17 mouse cellular contexts compared by ENCODE assay signal in genomic region chr10:60290739-60291110, GRCm38 (mm10). TPM values are rescaled to one million over a fixed set of nuclear protein-coding genes. Genes with fewer than 3 reads are reported as not detected.
DNase-seq lines count a peak whose midpoint lies in the region; ATAC-seq and TF ChIP-seq lines count a peak whose summit lies in the region.
"Had no signal": no experiment of that assay in that cellular context is flagged by ENCODE, and none has a peak within 500 bp of the region (broad histone marks: within the 10 kb centered on the region; RNA-seq: fewer than 3 reads in every experiment).

No protein-coding gene starts in this region.

- H3K79me2 ChIP-seq in MEL (ENCODE audit: control insufficient read depth, insufficient read depth, low read length, poor library complexity), result peaks cover 44% of the 10 kb centered on the region

- no peaks in the 10 kb centered on the region for H3K9me3 ChIP-seq in kidney, embryonic 15.5 days (replicated peaks)
- no peaks in the 10 kb centered on the region for H3K9me3 ChIP-seq in MEL (replicated peaks; ENCODE audit: insufficient read depth, low read length)
- no peaks in the 10 kb centered on the region for H3K9me3 ChIP-seq in liver, embryonic 16.5 days (replicated peaks; ENCODE audit: control insufficient read depth, low read length)
- H3K9me3 ChIP-seq: embryonic facial prominence, embryonic 12.5 days; forebrain, embryonic 10.5 days; heart, embryonic 15.5 days; hindbrain, embryonic 12.5 days had no signal

- no peak for TF ChIP-seq POLR2A in MEL (IDR thresholded peaks at IDR 0.05; ENCODE audit: control insufficient read depth in 1 of 2, insufficient read depth in 1 of 2, low read depth in 1 of 2, low read length in 2 of 2, poor library complexity in 1 of 2)
- TF ChIP-seq POLR2A in bone marrow macrophage, adult 2 months (IDR thresholded peaks at IDR 0.05; ENCODE audit: borderline replicate concordance, low read depth, low read length), result no peak

- no peak for TF ChIP-seq CTCF in MEL (IDR thresholded peaks at IDR 0.05 in 2 of 3, conservative IDR thresholded peaks at IDR 0.05 in 1 of 3; ENCODE audit: control insufficient read depth in 1 of 3, insufficient read depth in 1 of 3, low read depth in 2 of 3, low read length in 3 of 3, poor library complexity in 1 of 3, severe bottlenecking in 1 of 3)
- no peak for TF ChIP-seq CTCF in bone marrow macrophage, adult 2 months (IDR thresholded peaks at IDR 0.05; ENCODE audit: low read depth, low read length)

- peaks cover 36% of the 10 kb centered on the region for H3K36me3 ChIP-seq in kidney, embryonic 15.5 days
- peaks cover 3 to 41% of the 10 kb centered on the region in 2 experiments; a peak in 3 of 4 replicates for H3K36me3 ChIP-seq in MEL (ENCODE audit: control insufficient read depth in 1 of 2, insufficient read depth in 2 of 2, low read length in 2 of 2)
- peaks cover 27% of the 10 kb centered on the region for H3K36me3 ChIP-seq in liver, embryonic 16.5 days (ENCODE audit: control insufficient read depth, insufficient read depth)

- no peak for TF ChIP-seq RAD21 in MEL (IDR thresholded peaks at IDR 0.05; ENCODE audit: low read depth, low read length)

- whole genome bisulfite sequencing in kidney, embryonic 15.5 days, result 75% methylated on average over 8 of the region's 8 CpGs
- WGBS in liver, embryonic 16.5 days (ENCODE audit: insufficient replicate concordance), result 54% methylated on average over 8 of the region's 8 CpGs

- H3K4me3 ChIP-seq in kidney, embryonic 15.5 days (replicated peaks), result no peak overlapping the region
- no peak overlapping the region for H3K4me3 ChIP-seq in MEL (ENCODE audit: control insufficient read depth in 1 of 2, insufficient read depth in 1 of 2, low read depth in 2 of 2, low read length in 2 of 2)
- no peak overlapping the region for H3K4me3 ChIP-seq in bone marrow macrophage, adult 2 months (ENCODE audit: insufficient read depth, low read length)
- no peak overlapping the region for H3K4me3 ChIP-seq in liver, embryonic 16.5 days (ENCODE audit: low read depth, low read length)
- H3K4me3 ChIP-seq: embryonic facial prominence, embryonic 12.5 days; forebrain, embryonic 10.5 days; heart, embryonic 15.5 days; hindbrain, embryonic 12.5 days had no signal

- no peak for TF ChIP-seq EP300 in MEL (IDR thresholded peaks at IDR 0.05; ENCODE audit: low read depth in 1 of 2, low read length in 2 of 2)

- H3K4me1 ChIP-seq in kidney, embryonic 15.5 days, result peaks cover 45% of the 10 kb centered on the region
- H3K4me1 ChIP-seq in MEL (ENCODE audit: control insufficient read depth in 1 of 2, insufficient read depth in 2 of 2, low read length in 2 of 2), result peaks cover 16 to 54% of the 10 kb centered on the region in 2 experiments
- H3K4me1 ChIP-seq in bone marrow macrophage, adult 2 months (ENCODE audit: control insufficient read depth, insufficient read depth, low read length), result peaks cover 45% of the 10 kb centered on the region
- H3K4me1 ChIP-seq in liver, embryonic 16.5 days (ENCODE audit: control insufficient read depth, low read depth, low read length), result peaks cover 32% of the 10 kb centered on the region

- H3K9ac ChIP-seq in kidney, embryonic 15.5 days, result no peak overlapping the region
- no peak overlapping the region for H3K9ac ChIP-seq in MEL (ENCODE audit: control insufficient read depth, low read depth, low read length, poor library complexity, severe bottlenecking)
- H3K9ac ChIP-seq in liver, embryonic 16.5 days (ENCODE audit: low read depth, low read length), result no peak overlapping the region
- H3K9ac ChIP-seq: embryonic facial prominence, embryonic 12.5 days; hindbrain, embryonic 12.5 days had no signal

- no peak overlapping the region for H3K4me2 ChIP-seq in kidney, embryonic 15.5 days
- 0 out of 2 replicates have a peak overlapping the region, but pooled peaks have one; percentile 15 for H3K4me2 ChIP-seq in liver, embryonic 16.5 days (ENCODE audit: low read depth, low read length)
- H3K4me2 ChIP-seq: embryonic facial prominence, embryonic 12.5 days; heart, embryonic 15.5 days; hindbrain, embryonic 12.5 days had no signal

- H3K27ac ChIP-seq in kidney, embryonic 15.5 days, result peak overlapping the region; percentile 7; the same call in 1 of the 2 replicates
- peak overlapping the region; percentile 27; the same call in 1 of the 2 replicates for H3K27ac ChIP-seq in MEL (ENCODE audit: control insufficient read depth, low read depth, low read length)
- H3K27ac ChIP-seq in bone marrow macrophage, adult 2 months (ENCODE audit: insufficient read depth, low read depth, low read length), result peak overlapping the region; percentile 26
- H3K27ac ChIP-seq in liver, embryonic 16.5 days (ENCODE audit: low read length), result no peak overlapping the region
- H3K27ac ChIP-seq: embryonic facial prominence, embryonic 12.5 days; hindbrain, embryonic 12.5 days had no signal

- H3K27me3 ChIP-seq in kidney, embryonic 15.5 days, result no peaks in the 10 kb centered on the region
- H3K27me3 ChIP-seq in MEL (ENCODE audit: control insufficient read depth in 1 of 2, insufficient read depth in 2 of 2, low read length in 2 of 2), result no peaks in the 10 kb centered on the region
- H3K27me3 ChIP-seq in liver, embryonic 16.5 days (ENCODE audit: control insufficient read depth, insufficient read depth, low read depth, low read length), result no peaks in the 10 kb centered on the region
- H3K27me3 ChIP-seq: embryonic facial prominence, embryonic 12.5 days; heart, embryonic 15.5 days; hindbrain, embryonic 12.5 days had no signal

- intact Hi-C loops in left cerebral cortex, postnatal 10 days (cut with DNase I), result no loop called here

- no peak for DNase-seq in kidney, adult 9 months
- DNase-seq in MEL (ENCODE audit: low read depth, low spot score), result no peak
- DNase-seq in left cerebral cortex, postnatal 10 days (ENCODE audit: extremely low spot score in 1 of 2, low spot score in 2 of 2), result no peak
- no peak for DNase-seq in frontal cortex, adult 2 months (ENCODE audit: extremely low spot score in 1 of 2, low spot score in 1 of 2)
- DNase-seq: adrenal gland, postnatal 25 days; cerebellum, postnatal 36 days; kidney, adult 8-10 months; right cerebral cortex, postnatal 25 days had no signal

- peak; percentile 55 for ATAC-seq in kidney, embryonic 15.5 days (replicated peaks; ENCODE audit: low FRiP score)
- ATAC-seq in liver, embryonic 16.5 days (ENCODE audit: low read depth), result no peak
- ATAC-seq in megakaryocyte progenitor cell, adult 5-6 weeks (replicated peaks; ENCODE audit: poor library complexity), result no peak
- ATAC-seq: midbrain, embryonic 16.5 days had no signal

TF ChIP-seq in MEL, 35 proteins besides CTCF, POLR2A, EP300 and RAD21:
- TF ChIP-seq MYB (IDR thresholded peaks at IDR 0.05; ENCODE audit: low read depth, low read length) (no peak), SMC3 (IDR thresholded peaks at IDR 0.05; ENCODE audit: low read depth, low read length) (no peak), CHD2 (IDR thresholded peaks at IDR 0.05; ENCODE audit: low read length) (no peak)

RNA-seq across cellular contexts. Expression of gene Psap, which starts 13.3 kb away (rescaled TPM):
- polyA plus RNA-seq in kidney, embryonic 15.5 days (2015; fragmentation: Nextera tagmentation; extraction: Ambion mirVana), result 132 and 162 TPM in 2 replicates
- total RNA-seq in MEL (2012; rRNA removed), result 102 and 106 TPM in 2 replicates
- polyA plus RNA-seq in MEL (2012; ENCODE audit: insufficient read depth in 1 of 2, insufficient read length in 2 of 2, low read depth in 1 of 2, low replicate concordance in 2 of 2, missing spikeins in 1 of 2), result 100 to 1,000 TPM in 1 of 2 experiments, 10 to 100 TPM in 1; 56.8 to 153 TPM
- 4,392 and 4,568 TPM in 2 replicates for polyA plus RNA-seq in bone marrow macrophage, adult 2 months (2012; ENCODE audit: insufficient read depth, insufficient read length, missing spikeins)
- polyA plus RNA-seq in liver, embryonic 16.5 days (2015; fragmentation: Nextera tagmentation; extraction: Ambion mirVana), result 82.2 and 83.5 TPM in 2 replicates
- 1,000 to 10,000 TPM; 1,196 to 1,248 TPM for total RNA-seq in left cerebral cortex, postnatal 10 days (2021)
- polyA plus RNA-seq in frontal cortex, adult 2 months (2012; rRNA removed), result 1,752 and 1,773 TPM in 2 replicates
- total RNA-seq in megakaryocyte progenitor cell, adult 5-6 weeks (2015), result 173 and 221 TPM in 2 replicates
- total RNA-seq in megakaryocyte progenitor cell, adult 5-6 weeks (2017), result 222 and 258 TPM in 2 replicates

RNA-seq across cellular contexts. Expression of gene Vsir, which starts 55.9 kb away (rescaled TPM):
- 3.9 and 4.2 TPM in 2 replicates for polyA plus RNA-seq in kidney, embryonic 15.5 days (2015; fragmentation: Nextera tagmentation; extraction: Ambion mirVana)
- total RNA-seq in MEL (2012; rRNA removed), result 4.9 and 11.2 TPM in 2 replicates
- polyA plus RNA-seq in MEL (2012; ENCODE audit: insufficient read depth in 1 of 2, insufficient read length in 2 of 2, low read depth in 1 of 2, low replicate concordance in 2 of 2, missing spikeins in 1 of 2), result 10 to 100 TPM in 1 of 2 experiments, not detected in 1; 10.6 TPM
- polyA plus RNA-seq in bone marrow macrophage, adult 2 months (2012; ENCODE audit: insufficient read depth, insufficient read length, missing spikeins), result 536 and 666 TPM in 2 replicates
- polyA plus RNA-seq in liver, embryonic 16.5 days (2015; fragmentation: Nextera tagmentation; extraction: Ambion mirVana), result 11.9 and 12.4 TPM in 2 replicates
- 10 to 100 TPM; 18.8 to 20.7 TPM for total RNA-seq in left cerebral cortex, postnatal 10 days (2021)
- polyA plus RNA-seq in frontal cortex, adult 2 months (2012; rRNA removed), result 24.3 and 33.1 TPM in 2 replicates
- total RNA-seq in megakaryocyte progenitor cell, adult 5-6 weeks (2015), result 43.4 and 55.3 TPM in 2 replicates
- total RNA-seq in megakaryocyte progenitor cell, adult 5-6 weeks (2017), result 119 and 123 TPM in 2 replicates

Comparison
In these comparisons a context has a peak if more than half of its experiments do, and no peak if none do; other contexts are left out.
1. RNA of gene Psap, which starts 13.3 kb away (polyA plus RNA-seq): 4,392 to 4,568 TPM in bone marrow macrophage, adult 2 months and 1,752 to 1,773 TPM in frontal cortex, adult 2 months; 56.8 to 153 TPM in MEL, 132 to 162 TPM in kidney, embryonic 15.5 days and 82.2 to 83.5 TPM in liver, embryonic 16.5 days; every median in the first group is over 10 times any median in the second.
2. RNA of gene Vsir, which starts 55.9 kb away (polyA plus RNA-seq): 536 to 666 TPM in bone marrow macrophage, adult 2 months; 24.3 to 33.1 TPM in frontal cortex, adult 2 months, 11.9 to 12.4 TPM in liver, embryonic 16.5 days, 10.6 TPM in MEL and 3.9 to 4.2 TPM in kidney, embryonic 15.5 days; every median in the first group is over 10 times any median in the second.